Mouse (Mus musculus) cerebellum, adult (tissue): ENCODE measurements at regions not wholly inside any gene's neighbourhood (a gene's known extent, or its start where the extent isn't known, plus 50 kb on each side); places are given as distances from the start of the nearest gene placed in this dataset.

Source experiments
- ATAC-seq: cut with Nextera tagmentation; 2 replicates; pipeline ENCODE4 v1.9.2; 2017; ENCODE audit warnings: mild to moderate bottlenecking, moderate library complexity, mixed read lengths; ENCODE audit not compliant: insufficient number of reproducible peaks, low FRiP score, low TSS enrichment

DNA sequence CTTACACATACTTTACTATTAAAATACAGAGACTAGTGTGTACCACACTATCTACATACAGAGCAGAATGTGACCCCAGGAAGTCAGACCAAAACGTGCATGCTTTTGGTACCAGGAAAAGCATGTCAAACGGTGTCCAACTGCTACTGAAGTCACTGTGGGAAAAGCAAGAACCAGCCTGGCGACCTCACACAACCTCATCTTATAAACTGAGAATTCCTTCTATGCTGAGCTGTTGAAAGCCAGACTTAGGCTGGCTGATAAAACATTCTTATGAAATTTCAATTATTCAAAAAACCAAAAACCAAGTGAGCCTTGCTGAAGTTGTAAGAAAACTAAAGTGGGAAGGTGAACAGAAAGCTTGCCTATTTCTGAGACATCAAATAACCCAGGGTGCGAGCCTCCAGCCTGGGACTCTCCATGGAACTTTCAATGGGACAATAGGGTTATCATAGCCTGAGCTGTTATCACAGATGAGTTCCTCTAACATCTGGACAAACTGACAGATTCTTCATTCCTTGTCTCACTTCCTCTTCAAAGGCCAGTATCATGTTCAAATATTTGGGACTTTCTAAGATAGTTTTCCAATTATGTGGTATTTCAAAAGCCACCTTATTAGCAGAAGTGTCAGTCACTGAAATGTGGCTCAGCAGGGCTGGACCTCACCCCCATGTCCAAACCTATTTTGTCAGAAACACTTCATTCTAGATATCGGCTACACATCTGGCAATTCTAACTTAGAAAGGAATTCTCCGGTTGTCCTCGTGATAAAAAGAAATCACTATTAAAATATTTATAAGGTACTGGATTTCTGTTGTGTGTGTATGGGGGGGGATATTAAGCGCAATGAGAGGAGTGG, 155.7 kb downstream of the Sox4 start:
- ATAC-seq = no peak

DNA sequence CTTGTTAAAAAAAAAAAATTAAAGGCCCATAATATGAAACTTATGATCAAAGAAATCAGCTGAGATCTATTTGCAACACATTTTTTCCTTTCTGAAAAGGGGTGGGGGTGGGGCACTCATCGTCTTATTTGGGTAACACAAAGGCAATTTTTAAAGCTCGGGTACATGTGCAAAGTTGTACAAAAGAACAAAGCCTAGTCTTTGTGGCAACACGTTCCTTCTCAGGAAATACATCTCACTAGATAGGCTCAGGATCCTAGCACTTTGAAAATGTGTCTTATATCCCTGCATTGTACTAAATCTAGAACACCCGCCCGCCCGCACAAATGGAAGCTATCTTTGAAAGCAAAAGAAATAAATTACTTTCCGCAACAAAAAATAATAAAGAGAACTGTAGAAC, 158.2 kb downstream of the Sox4 start:
- no peak for ATAC-seq

DNA sequence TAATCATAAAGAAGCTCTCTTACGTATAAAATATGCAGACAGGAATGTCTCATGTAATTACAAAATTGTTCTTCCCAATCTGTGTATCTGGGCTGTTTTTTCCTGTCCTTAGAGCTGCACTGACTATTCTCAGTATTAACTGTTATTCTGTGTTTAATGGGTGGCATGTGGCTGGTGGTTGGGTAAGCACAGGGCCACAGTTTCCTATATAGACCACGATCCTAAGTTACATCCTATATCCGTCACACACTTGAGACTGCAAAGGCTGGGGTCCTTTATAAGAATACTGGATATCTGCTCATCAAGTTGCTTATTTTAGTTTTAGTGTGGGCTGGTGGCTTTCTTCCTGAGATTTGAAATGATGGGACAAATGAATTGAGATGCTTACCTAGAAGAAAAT, 159.0 kb downstream of the Sox4 start:
- no peak for ATAC-seq

DNA sequence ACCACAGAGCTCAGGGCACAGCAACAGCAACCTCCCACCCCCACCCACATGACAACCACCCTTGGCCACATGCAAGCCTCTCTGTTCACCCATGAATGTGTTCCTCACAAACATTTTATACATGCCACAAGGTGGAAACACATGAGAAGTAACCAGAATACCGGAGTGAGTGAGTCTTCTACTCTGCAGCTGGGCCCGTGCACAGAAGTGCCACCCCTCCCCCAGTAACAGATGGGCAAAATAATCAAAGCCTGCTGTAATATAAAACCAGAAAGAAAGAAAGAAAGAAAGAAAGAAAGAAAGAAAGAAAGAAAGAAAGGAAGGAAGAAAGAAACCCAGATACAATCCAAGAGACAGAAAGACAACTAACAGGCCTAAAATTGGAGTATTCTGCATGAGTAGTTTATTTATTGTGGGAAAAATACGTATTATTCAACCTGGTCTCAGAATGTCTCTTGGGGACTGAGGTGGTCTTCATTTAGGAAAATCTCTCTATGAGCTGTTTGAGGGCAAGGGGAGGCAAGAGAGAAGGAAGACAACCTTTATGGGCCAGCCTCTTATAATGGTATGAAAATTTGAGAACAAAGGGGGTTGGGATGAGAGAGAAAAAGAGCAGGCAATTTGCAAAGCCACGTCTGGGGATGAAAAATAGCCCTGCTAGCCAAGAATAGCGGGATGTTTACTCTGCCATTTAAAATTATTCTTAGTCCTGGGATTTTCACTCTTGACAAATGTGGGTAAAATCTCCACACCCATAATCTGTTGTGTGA, 160.2 kb downstream of the Sox4 start:
- ATAC-seq = no peak

DNA sequence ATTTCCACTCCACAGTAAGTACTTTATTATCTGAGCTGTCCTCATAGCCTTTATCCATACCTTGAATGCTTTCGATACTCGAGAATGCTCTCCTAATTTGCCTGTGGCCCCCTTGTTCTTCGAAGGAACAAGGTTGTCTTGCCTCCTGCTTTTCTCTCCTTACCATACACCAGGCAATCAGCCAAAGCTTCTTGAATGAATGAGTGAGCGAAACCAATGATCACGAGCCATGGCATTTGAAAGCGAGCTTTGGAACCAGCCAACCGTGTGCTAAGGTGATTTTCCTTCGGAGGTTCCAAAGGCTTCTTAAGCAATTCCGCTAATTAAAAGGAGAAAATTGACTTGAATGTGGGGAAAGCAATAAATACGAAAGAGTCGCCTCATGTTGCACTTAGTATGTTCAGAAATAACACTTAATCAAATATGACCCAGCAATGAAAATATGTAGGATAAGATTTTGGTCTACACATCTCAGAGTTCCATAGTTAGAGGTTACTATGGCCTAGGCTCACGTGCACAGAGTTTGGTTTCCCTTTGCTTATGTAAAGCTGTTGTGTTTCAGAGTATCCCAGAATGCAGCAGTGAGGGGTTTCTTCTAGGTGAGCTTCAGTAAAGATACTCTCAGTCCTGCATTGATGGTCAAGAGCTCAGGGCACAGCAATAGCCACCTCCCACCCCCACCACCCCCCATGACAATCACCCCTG, 160.9 kb downstream of the Sox4 start:
- no peak for ATAC-seq

DNA sequence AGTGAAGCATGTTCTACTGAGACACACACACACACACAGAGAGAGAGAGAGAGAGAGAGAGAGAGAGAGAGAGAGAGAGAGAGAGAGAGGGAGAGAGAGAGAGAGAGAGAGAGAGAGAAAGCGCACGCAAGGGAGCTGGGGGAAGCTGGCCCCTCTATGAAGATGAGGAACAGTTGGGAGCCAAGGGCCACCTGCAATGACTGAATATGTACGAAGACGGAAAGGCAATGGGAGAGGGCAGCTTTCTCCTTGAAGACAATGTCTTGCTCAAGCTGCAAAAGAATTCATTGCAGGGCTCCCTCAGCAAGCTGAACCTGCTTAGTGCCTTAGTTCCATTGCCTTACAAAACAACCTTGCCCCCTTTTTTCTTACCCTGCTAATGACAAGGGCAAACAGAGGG, 163.1 kb downstream of the Sox4 start:
- no peak for ATAC-seq

DNA sequence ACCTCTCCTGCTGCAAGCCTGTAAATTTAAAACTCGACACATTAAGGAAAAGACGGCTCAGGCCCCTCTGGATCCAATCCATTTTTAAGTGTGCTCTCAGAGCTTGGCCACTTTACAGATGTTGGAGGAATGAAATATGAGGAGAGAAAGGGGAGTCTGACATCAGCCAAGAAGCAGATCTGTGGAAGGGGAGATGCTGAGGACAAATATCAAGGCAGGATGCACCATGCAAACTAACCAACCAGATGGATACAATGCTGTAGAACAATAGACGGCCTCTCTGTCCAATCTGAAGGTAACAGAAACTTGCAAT, 166.2 kb downstream of the Sox4 start:
- no peak for ATAC-seq

DNA sequence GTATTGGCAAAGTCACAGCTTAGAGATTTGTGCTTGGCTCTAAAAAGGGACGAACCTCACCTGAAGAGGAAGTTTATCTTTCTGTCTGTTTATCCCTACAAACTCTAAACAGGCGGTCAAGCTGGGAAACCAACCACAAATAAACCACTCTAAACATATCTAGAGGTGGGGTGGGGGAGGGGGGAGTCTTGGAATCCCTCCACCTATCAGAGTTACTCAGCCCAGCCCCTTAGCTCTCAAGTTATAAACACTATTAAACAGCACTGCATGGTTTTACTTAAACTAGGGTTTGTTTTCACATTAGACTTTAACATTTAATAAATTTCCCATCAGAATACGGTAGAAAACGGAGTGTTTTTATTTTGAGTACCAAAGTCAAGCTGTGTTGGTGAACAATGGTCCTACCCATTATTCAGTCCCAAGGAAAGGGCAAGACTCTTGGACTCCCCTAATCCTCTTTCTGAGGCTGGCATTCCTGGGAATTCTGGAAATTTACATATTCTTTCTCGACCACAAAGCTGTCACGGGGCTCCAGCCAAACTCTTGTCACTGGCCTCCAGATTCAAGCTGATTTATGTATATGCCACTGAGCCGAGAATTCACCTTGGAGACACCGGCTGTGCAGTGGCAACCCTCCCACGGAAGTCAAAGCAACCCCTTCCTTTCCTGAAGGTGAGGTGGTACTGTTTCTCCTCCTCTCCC, 166.7 kb downstream of the Sox4 start:
- ATAC-seq = no peak

DNA sequence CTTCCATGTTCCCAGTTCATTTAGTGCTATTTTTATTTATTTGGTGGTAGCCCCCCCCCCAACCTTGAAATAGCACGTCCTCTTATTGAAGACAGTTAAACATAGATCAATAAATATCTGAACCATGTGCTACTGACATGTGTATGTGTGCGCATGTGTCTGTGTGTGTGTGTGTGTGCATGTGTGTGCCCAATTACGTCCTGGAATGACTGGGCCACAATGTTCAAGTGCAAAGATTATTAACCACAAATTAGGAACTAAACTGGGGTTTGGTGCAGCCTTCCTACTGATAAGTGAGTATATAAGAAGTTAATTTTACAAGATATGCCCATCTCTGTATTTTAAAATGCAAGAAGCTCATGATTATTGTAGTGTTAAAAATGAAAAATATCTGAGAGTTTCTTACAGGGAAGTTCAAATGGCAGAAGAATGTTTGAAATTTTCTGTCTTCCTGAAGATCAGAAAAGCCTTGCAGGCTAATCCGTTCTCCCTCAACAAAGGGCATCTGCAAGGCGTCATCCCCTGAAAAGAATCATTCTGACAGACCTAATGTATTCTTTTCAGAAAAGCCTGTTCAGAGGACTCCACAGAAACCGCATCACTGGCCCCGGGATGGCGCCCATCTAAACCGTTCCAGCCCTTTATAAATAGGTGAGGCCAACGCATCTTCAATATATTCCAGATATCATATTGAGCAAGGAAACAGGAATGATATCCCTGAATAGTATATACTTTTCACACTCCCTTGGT, 170.8 kb downstream of the Sox4 start:
- ATAC-seq = no peak

DNA sequence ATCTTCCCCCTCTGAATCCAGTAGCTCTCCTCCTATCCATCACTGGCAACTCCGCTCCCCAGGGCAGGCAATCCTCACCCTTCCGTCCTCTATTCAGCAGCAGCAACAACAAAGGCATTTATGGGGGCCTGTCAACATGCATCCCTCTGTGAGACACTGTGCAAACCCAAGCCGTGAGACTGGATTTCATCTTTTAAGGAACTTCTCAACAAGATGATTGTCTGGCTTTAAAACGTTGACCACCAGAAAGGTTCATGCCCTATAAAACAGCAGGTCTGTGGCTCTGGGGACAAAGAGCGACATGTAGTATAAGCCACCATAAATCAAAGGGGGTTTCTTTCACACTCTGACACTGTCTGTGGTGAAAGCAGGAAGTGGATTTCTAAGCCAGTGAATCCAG, 171.4 kb downstream of the Sox4 start:
- no peak for ATAC-seq

DNA sequence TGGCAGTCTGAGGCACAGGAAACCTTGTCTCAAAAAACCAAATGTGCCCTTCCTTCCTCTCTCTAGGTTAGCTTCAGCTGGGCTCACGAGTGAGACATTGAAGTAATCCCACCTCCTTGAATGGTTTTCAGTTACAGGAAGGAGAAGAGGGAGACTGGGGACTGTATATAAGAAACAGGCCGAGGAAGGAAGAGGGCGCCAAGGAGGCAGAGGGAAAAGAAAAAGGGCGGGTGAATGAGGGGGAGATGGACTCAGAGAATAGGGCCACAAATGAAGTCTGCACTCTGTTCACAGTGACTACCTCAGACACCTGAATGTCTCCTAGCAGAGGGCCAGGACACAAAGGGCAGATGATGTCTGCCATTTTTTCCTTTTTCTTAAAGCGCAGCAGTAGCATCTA, 171.9 kb downstream of the Sox4 start:
- ATAC-seq = no peak

DNA sequence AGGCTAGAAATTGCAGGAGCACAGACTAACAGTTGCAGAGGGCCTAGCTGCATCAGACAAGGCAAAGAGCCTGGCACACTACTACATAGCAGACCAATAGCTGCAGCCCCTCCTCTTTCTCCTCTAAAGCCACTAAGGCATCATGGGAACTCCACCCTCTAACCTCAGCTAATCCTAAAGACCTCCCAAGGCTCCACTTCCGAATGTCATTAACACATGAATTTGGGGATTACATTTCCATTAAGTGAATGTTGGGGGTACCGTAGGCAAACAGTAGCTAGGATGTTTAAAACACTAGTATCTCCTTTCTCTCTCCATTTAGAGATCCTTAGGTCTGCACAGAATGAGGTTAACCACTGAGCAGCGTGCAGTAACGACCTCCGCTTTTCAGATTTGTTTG, 173.1 kb downstream of the Sox4 start:
- ATAC-seq = no peak

DNA sequence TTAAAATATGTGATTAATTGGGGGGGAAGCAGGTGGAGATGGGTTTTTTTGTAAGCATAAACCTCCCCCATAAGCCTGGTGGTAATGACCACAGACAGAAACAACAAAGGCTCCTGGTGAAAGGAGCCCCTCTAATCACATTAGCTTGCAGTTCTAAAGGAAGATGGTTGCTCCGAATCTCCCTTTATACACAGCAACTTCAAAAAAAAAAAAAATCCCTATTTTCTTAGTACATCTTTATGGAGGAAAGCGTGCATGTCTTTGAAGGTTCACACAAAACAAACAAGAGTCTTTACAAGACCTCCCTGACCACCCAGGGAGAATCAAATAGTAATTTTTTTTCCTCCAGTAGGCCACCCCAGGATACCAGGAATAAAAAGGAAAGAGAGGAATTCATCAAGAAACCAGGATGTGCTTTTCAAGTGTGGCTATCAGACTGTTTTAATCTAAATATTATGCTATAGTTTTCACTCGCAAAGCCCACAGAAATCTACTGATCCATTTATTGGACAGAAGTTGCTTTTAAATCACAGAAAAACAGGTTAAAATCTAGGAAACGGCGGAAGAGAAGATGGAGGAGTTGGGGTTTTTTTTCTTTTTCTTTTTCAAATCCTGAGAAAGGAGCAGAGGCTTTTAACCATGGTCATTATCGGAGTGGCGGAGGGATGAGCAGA, 178.2 kb downstream of the Sox4 start:
- ATAC-seq = no peak

DNA sequence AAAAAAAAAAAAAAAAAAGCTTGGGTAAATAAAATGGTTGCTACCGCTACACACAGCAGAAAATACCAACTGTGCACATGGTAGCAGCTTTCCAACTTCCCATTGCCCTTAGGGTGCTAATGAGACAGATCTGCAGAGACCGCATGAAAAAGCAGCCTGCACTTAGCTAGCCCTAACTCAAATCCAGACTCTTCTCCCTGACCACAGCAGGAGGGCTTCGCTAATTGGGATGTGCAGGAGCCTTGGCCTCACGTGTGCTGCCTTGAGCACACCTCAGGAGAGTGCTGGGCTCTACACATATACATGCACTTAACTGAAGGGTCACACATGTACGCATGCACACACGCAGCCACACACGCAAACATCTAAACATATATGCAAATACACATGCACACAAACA, 178.9 kb downstream of the Sox4 start:
- no peak for ATAC-seq

DNA sequence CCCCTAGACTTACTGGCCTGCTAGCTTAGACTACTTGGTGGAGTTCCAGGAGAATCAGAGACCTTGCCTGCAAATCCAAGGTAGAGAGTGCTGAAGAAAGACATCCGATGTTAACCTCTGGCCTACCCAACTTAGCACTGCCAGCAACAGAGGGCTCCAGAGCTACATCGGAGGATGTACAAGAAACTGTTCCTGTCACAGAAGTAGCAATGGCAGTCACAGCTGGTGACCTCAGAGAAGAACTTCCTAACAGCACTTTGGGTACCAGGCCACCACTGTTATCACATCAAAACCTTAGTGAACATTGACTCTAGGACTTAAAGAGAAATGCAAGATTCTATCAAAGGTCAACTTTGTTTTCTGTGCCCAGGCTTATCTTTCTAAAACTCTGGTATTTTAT, 180.0 kb downstream of the Sox4 start:
- no peak for ATAC-seq

DNA sequence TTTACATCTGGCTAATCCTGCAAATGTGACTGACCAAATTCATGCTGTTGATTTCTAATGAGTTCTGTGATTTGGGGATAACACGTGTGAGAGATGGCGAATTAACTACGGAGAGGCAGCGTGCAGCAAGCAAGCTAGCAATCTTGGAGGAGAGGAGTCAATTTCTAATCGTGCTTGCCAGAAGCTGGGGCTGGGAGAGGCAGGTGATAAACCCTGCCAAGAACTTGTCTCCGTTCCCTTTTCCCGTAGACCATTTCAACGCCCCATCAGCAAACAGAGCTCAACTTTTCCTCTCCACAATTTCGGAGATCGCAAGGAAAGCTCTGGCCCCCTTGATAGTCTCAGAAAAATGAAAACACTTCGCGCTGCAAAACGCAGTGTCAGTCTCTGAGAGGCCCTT, 183.0 kb downstream of the Sox4 start:
- ATAC-seq = no peak

DNA sequence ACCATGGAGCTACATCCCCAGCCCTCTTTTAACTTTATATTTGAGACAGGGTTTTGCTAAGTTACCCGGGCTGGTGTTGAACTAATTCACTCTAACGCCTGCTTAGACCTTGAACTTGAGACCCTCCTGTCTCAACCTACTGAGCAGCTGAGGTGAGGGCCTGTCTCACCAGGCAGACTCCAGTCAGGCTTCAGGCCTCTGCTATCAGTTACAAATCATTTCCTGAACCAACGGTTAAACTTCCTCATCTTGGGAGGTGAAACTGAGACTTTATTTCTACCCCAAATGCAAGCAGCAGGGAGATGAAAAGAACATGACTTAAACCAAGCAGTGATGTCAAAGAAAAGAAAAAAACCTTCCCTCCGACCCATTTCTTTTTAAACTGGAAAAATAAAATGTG, 183.5 kb downstream of the Sox4 start:
- ATAC-seq = no peak

DNA sequence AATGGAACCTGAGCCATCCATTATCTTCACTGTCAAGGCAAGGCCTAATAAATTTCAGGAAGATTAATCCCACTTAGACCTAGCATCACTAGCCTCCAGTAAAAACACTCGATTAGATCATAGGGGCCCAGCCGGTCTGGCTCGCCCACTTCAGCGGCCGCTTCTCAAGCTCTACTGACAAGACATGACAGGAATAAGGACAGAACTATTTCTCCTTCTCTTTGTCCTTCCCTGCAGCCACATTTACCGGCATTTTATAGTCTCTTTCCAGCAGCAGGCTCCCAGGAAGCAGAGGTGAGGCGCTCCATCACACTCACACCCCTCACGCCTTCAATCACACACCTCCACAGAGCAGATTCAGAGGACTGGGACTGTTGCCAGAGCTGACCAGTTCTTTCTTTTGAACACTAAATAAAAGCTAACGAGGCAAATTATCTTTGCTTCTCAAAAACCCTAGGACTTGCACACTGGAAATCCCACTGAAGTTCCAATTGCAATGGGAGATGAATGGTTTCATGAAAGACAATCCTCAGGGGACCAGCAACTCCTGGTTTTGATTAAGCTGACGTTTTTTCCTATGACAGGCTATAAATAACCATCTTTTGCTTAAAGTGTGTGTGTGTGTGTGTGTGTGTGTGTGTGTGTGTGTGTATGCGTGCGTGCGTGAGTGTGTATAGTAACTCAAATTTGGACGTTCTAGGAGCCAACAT, 184.6 kb downstream of the Sox4 start:
- ATAC-seq = no peak

DNA sequence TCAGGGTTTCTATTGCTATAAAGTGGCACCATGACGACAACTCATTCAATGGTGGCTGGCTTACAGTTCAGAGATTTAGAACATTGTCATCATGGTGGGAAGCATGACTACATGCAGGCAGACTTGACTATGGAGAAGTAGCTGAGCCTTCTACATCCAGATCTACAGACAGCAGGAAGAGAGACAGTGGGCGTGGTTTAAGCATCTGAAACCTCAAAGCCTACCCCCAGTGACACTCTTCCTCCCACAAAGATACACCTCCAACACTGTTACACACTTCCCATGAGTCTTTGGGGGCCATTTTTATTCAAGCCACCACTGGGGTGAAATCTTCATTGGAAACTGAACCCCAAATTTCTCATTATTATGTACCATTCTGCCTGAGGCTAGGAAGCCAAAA, 191.0 kb downstream of the Sox4 start:
- no peak for ATAC-seq
